Mouse (Mus musculus) neural tube, embryonic 14.5 days (tissue): ENCODE results near the gene Dock2. TPM values are rescaled to one million over a fixed set of nuclear protein-coding genes. Genes with fewer than 3 reads are reported as not detected.

Source experiments
- ATAC-seq: fragments of 200-750 bp; cut with Nextera tagmentation; 2 replicates; pipeline ENCODE4 v1.8.0; 2017; ENCODE audit warnings: low read depth, mild to moderate bottlenecking, moderate TSS enrichment, moderate library complexity
- H3K27ac ChIP-seq: fragments of 300-500 bp; sonication (generic); 2 replicates; pipeline ENCODE4 v1.5.1; 2014; ENCODE audit warnings: low read depth, mild to moderate bottlenecking, control low read depth, low read length, moderate library complexity, mixed read lengths
- H3K27me3 ChIP-seq: fragments of 300-500 bp; sonication (generic); 2 replicates; pipeline ENCODE4 v1.6.1; 2014; ENCODE audit warnings: low read length; ENCODE audit not compliant: control insufficient read depth, insufficient read depth
- H3K36me3 ChIP-seq: fragments of 300-500 bp; sonication (generic); 2 replicates; pipeline ENCODE4 v1.6.1; 2014; ENCODE audit warnings: low read length, mixed read lengths; ENCODE audit not compliant: control insufficient read depth, insufficient read depth
- H3K4me1 ChIP-seq: fragments of 300-500 bp; sonication (generic); 2 replicates; pipeline ENCODE4 v1.6.1; 2014; ENCODE audit warnings: low read length; ENCODE audit not compliant: control insufficient read depth, insufficient read depth
- H3K4me2 ChIP-seq: fragments of 300-500 bp; sonication (generic); 2 replicates; pipeline ENCODE4 v1.6.1; 2014; ENCODE audit warnings: mild to moderate bottlenecking, low read depth, low read length, control low read depth
- H3K4me3 ChIP-seq: fragments of 300-500 bp; sonication (generic); 2 replicates; pipeline ENCODE4 v1.5.1; 2014; ENCODE audit warnings: low read depth, low read length, control low read depth, mixed read lengths
- H3K9ac ChIP-seq: fragments of 300-500 bp; sonication (generic); replicated peaks from 2 replicates; pipeline ENCODE4 v1.6.1; 2014; ENCODE audit warnings: low read depth, mild to moderate bottlenecking, control low read depth, low read length, mixed read lengths
- H3K9me3 ChIP-seq: fragments of 300-500 bp; sonication (generic); 2 replicates; pipeline ENCODE4 v1.6.1; 2016; ENCODE audit warnings: low read length; ENCODE audit not compliant: control insufficient read depth
- WGBS: fragments of 180-500 bp; shearing (Covaris S2); extraction: QIAGEN DNeasy Blood & Tissue Kit; methylation state at CpG from one replicate; pipeline ENCODE4 v1.1.7; 2014; 5-methylcytosine and 5-hydroxymethylcytosine counted together
- polyA plus RNA-seq: library from polyadenylated mRNA; unstranded; fragments of >200 nt; fragmentation: Nextera tagmentation; extraction: Ambion mirVana; gene quantifications from 2 replicates; pipeline ENCODE4 v1.2.1, GENCODE M21; 2014

Gene Dock2
- polyA plus RNA-seq, 1 experiment from 2014 or later = 0.83 TPM

DNA sequence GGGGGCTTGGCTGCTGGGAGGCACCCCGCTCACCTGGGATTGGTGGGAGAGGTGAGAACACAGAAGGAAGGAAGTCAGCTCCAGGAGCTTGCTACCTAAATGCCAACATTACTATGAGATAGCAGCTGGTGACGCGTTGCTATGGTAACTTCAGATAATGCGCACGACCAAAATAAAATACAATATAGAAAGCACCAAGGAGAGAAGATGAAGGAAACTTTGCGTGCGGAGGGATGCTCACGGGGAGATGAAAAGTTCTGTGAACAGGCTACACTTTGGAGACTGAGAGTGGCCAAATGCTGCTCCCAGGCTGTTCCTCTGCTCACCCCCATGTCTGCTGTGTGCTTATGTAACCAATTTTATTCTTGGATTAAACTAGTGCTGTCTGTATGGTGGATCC lies 466.7 kb downstream of the Dock2 start:
- Histone ChIP-seq H3K9me3 (no peaks in the 10 kb centered on the region), H3K4me1 (peaks cover 5% of the 10 kb centered on the region; the same call in 1 of the 2 replicates), H3K4me2 (peak overlapping the region; percentile 45), H3K27ac (no peak overlapping the region), H3K9ac (0 out of 2 replicates have a peak overlapping the region, but pooled peaks have one; percentile 7), H3K27me3 (no peaks in the 10 kb centered on the region), H3K4me3 (peak overlapping the region; percentile 30; the same call in 1 of the 2 replicates), H3K36me3 (no peaks in the 10 kb centered on the region)
- ATAC-seq = no peak
- WGBS = 60% methylated on average over 8 of the region's 8 CpGs

- 29% methylated on average over 10 of the region's 10 CpGs for WGBS
- Histone ChIP-seq H3K4me3 (peak overlapping the region; percentile 30), H3K27ac (no peak overlapping the region), H3K4me2 (peak overlapping the region; percentile 45), H3K36me3 (no peaks in the 10 kb centered on the region), H3K9ac (peak overlapping the region; percentile 35; the same call in 1 of the 2 replicates), H3K4me1 (peaks cover 5% of the 10 kb centered on the region; the same call in 1 of the 2 replicates), H3K27me3 (no peaks in the 10 kb centered on the region), H3K9me3 (no peaks in the 10 kb centered on the region)
- ATAC-seq = peak; percentile 26; the same call in 1 of the 2 replicates
Measured at GRCm38 (mm10) chr11:34316176-34316575, 467.5 kb downstream of the Dock2 start.

GRCm38 (mm10) chr11:34315383-34315782 lies 468.3 kb downstream of the Dock2 start:
- Histone ChIP-seq H3K4me1 (peaks cover 5% of the 10 kb centered on the region; the same call in 1 of the 2 replicates), H3K4me3 (peak overlapping the region; percentile 30), H3K9me3 (no peaks in the 10 kb centered on the region), H3K36me3 (no peaks in the 10 kb centered on the region), H3K4me2 (peak overlapping the region; percentile 45), H3K27me3 (no peaks in the 10 kb centered on the region), H3K27ac (no peak overlapping the region; the same call in 1 of the 2 replicates), H3K9ac (peak overlapping the region; percentile 46; the same call in 1 of the 2 replicates)
- 5% methylated on average over 5 of the region's 5 CpGs for WGBS
- ATAC-seq = no peak

GRCm38 (mm10) chr11:34314534-34315379 lies 468.9 kb downstream of the Dock2 start, which contains the start of gene Fam196b:
Fam196b (plus strand) TSS chr11:34314822.
- H3K27ac ChIP-seq = no peak within 1 kb of the TSS; the same call in 1 of the 2 replicates
- no peaks in the 10 kb centered on the region for H3K36me3 ChIP-seq
- peak; percentile 65 for ATAC-seq
- peak within 1 kb of the TSS; percentile 46 for H3K9ac ChIP-seq
- peak within 1 kb of the TSS; percentile 30 for H3K4me3 ChIP-seq
- H3K4me2 ChIP-seq = peak within 1 kb of the TSS; percentile 45
- no peaks in the 10 kb centered on the region for H3K9me3 ChIP-seq
- no peaks in the 10 kb centered on the region for H3K27me3 ChIP-seq
- H3K4me1 ChIP-seq = peaks cover 5% of the 10 kb centered on the region; the same call in 1 of the 2 replicates
- WGBS = 3% methylated on average over 13 of the region's 13 CpGs

GRCm38 (mm10) chr11:34312208-34312607 lies 471.5 kb downstream of the Dock2 start:
- no peak for ATAC-seq
- WGBS = 82% methylated on average over 7 of the region's 7 CpGs
- Histone ChIP-seq H3K4me2 (no peak overlapping the region), H3K36me3 (no peaks in the 10 kb centered on the region), H3K9ac (no peak overlapping the region), H3K27me3 (no peaks in the 10 kb centered on the region), H3K27ac (no peak overlapping the region), H3K4me3 (no peak overlapping the region), H3K9me3 (no peaks in the 10 kb centered on the region), H3K4me1 (peaks cover 4% of the 10 kb centered on the region; the same call in 1 of the 2 replicates)

GRCm38 (mm10) chr11:34311717-34312116 lies 472.0 kb downstream of the Dock2 start:
- no peak for ATAC-seq
- 64% methylated on average over 5 of the region's 5 CpGs for WGBS

DNA sequence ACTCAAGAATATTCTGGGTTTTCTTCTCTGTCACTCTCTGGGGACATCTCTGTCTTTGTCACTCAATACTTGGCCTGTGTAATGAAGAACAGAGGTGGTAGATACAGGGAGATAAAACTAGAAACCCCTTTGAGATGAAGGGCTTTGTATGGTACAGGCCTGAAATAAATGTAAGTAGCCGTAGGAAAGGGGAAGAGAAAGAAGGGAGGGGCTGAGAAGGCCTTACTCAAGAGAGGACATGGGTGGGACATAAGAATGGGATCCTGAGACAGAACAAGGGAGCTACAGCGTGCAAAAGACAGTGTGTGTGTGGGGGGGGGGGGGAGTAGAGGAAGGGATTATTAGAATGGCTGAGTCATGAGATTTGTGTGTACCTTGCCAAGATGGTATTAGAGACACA lies 474.3 kb downstream of the Dock2 start:
- no peaks in the 10 kb centered on the region for H3K9me3 ChIP-seq
- H3K4me2 ChIP-seq = no peak overlapping the region
- no peak overlapping the region for H3K9ac ChIP-seq
- WGBS = 69% methylated on average over 2 of the region's 2 CpGs
- no peaks in the 10 kb centered on the region for H3K4me1 ChIP-seq
- H3K36me3 ChIP-seq = no peaks in the 10 kb centered on the region
- no peak overlapping the region for H3K4me3 ChIP-seq
- no peaks in the 10 kb centered on the region for H3K27me3 ChIP-seq
- H3K27ac ChIP-seq = no peak overlapping the region
- ATAC-seq = no peak

More at GRCm38 (mm10) chr11:34311717-34312116, 472.0 kb downstream of the Dock2 start:
- Histone ChIP-seq H3K36me3 (no peaks in the 10 kb centered on the region), H3K4me3 (no peak overlapping the region), H3K9me3 (no peaks in the 10 kb centered on the region), H3K4me1 (no peaks in the 10 kb centered on the region; the same call in 1 of the 2 replicates), H3K4me2 (no peak overlapping the region), H3K27ac (no peak overlapping the region), H3K27me3 (no peaks in the 10 kb centered on the region), H3K9ac (no peak overlapping the region)

DNA sequence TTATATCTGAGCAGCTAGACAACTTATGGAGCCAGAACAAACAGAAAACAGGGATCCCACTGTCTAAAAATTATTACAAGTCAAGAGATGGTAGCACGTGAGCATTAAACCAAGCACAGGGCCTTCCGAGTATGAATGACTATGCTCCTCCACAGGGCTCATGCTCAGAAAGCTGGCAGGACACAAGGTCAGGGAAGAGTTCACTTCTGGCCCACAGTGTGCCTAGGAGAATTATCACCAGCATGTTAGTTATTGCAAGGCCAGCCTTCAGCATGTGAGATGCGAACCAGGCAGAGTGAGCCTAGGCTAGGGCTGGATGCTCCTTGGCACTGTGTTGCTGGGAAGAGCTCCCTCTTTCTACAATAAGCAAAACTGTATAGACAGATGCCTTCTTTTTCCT lies 475.0 kb downstream of the Dock2 start:
- H3K27ac ChIP-seq = no peak overlapping the region
- no peak for ATAC-seq
- no peak overlapping the region for H3K9ac ChIP-seq
- H3K27me3 ChIP-seq = no peaks in the 10 kb centered on the region
- no peaks in the 10 kb centered on the region for H3K36me3 ChIP-seq
- no peaks in the 10 kb centered on the region for H3K9me3 ChIP-seq
- no peak overlapping the region for H3K4me2 ChIP-seq
- H3K4me1 ChIP-seq = no peaks in the 10 kb centered on the region
- no peak overlapping the region for H3K4me3 ChIP-seq
- 91% methylated on average over 3 of the region's 3 CpGs for WGBS

DNA sequence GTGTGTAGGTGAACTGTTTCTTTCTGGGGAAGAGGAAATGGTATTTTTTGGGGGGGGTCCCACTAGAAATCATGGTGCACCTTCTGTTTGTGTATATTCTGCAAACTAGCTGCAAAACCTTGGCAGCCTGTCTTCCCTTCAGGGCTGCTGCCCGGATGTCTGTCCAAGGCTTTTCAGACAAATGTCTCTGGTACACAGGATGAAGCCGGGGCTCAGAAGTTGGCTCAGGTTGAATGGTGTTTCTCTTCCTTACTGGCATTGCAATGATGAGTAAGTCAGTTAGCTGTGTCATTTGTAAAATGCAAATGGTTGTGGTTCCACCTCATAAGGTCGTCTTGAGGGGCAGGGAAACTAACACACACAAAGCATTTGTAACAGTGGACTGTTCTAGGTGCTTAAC lies 477.5 kb downstream of the Dock2 start:
- H3K4me3 ChIP-seq = no peak overlapping the region
- no peak overlapping the region for H3K27ac ChIP-seq
- 78% methylated on average over 3 of the region's 3 CpGs for WGBS
- no peaks in the 10 kb centered on the region for H3K36me3 ChIP-seq
- H3K9me3 ChIP-seq = no peaks in the 10 kb centered on the region
- H3K4me2 ChIP-seq = no peak overlapping the region
- no peaks in the 10 kb centered on the region for H3K27me3 ChIP-seq
- no peak overlapping the region for H3K9ac ChIP-seq
- ATAC-seq = no peak
- no peaks in the 10 kb centered on the region for H3K4me1 ChIP-seq
